Mouse (Mus musculus) right cerebral cortex, postnatal 36 days (tissue): ENCODE measurements at regions not wholly inside any gene's neighbourhood (a gene's known extent, or its start where the extent isn't known, plus 50 kb on each side); places are given as distances from the start of the nearest gene placed in this dataset.

Experiments
- DNase-seq, 2 experiments: peaks; one replicate each; pipeline ENCODE4 v3.0.0; 2022; ENCODE audit warnings: low spot score in 2 of 2, mixed read lengths in 1 of 2

DNA sequence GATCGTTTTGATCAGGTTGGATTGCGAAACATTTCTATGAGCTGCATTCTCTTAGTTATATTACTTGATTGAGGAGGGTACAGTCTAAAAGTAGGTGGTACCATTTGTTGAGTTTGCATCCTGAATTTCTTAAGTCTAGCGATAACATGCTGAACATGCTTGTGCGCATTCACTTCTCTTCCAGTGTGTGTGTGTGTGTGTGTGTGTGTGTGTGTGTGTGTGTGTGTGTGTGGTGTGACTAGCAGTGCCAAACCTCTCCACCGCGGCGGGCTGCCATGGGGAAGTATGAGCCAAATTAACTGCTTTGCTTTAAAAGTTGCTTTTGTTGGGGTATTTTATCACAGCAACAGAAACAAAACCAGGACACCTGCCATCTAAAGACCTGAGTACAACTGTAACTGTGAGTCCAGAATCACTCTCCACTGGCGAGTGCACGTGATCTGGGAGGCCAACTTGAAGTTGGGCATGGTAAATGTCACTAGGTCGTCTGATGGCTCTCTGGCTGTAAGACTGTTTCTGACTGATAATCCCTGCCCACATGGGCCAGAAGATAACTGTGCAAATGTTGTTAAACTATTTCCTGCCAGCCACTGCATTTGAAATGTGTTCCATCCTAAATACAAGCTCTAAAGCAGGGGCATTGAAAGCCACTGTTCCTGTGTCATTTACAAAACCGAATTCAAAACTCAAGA, 273.3 kb upstream of the Ppargc1a start:
- no peak for DNase-seq

GRCm38 (mm10) chr5:51839292-51839691, 271.8 kb upstream of the Ppargc1a start:
- no peak for DNase-seq

DNA sequence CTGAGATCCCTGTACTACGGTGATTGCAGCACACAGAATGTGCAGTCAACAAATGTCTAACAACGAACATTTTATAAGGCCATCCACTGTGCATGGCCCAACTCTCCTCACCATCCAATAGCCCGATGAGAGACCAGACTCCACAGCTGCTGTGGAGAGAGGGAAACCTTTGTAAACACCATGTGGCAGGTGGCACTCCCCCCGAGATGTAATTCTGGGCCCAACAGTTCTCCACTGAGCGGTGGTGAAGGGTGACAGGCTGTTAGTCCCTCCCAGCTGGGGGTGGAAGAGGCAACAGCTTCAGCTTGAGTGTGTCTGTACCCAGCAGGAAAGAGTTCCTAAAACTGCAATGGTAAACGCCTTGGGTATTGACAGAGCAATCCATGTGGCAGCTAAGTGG, 263.0 kb upstream of the Ppargc1a start:
- no peak for DNase-seq

- DNase-seq = no peak
These were observed 262.5 kb upstream of the Ppargc1a start for GRCm38 (mm10) chr5:51830015-51830414.

DNA sequence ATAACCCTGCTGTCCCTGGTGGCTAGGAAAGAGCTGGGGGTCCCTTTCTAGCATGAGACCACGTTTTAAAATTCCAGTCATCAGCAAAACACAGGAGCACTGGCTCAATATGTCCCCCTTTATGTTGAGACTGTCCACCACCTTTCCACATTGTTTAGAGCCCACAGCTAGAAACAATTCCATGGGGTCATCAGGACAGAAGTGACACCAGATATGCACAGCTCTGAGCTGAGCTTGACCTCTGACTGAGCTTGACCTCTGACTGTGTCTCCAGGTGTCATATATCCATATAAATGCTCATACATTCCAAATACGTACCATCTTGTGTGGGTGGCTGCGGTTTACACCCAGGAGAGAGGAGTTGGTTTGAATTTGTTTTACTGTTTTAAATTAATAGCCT, 262.1 kb upstream of the Ppargc1a start:
- no peak for DNase-seq

DNA sequence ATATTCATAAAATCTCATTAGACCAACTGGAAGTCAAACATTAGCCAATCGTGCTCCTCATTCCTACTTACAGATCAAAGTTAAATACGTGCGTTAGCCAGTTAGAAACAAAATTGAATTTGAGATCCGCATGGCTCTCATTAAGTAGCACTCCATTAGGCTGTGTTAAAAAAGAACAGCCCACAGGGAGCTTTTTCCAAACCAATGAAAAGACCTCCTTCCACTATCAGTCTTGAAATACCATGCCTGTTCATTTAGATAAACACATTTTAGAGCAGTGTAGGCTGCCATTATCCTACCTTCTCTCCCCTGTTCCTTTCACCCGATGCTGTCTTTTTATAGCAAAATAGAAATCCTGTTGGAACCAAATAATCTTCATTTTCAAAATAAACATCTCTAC, 261.5 kb upstream of the Ppargc1a start:
- DNase-seq = no peak

DNA sequence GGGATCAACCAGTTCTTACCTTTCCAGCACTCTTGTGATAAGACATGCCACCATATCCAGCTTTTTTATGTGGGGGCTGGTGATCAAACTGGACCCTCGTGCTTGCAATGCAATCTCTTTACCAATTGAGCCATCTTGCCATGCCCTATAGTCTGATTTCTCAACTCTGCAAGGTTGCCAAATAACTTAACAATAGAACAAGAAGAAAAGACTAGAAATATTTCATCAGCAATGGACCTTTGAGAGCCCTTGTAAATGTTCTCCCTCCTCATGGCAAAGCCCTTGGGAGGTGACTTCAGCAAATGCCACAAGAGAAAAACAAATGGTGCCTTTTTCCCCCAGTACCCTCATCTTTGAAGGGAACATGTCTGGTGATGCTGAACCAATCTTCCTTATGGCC, 258.7 kb upstream of the Ppargc1a start:
- DNase-seq = no peak

DNA sequence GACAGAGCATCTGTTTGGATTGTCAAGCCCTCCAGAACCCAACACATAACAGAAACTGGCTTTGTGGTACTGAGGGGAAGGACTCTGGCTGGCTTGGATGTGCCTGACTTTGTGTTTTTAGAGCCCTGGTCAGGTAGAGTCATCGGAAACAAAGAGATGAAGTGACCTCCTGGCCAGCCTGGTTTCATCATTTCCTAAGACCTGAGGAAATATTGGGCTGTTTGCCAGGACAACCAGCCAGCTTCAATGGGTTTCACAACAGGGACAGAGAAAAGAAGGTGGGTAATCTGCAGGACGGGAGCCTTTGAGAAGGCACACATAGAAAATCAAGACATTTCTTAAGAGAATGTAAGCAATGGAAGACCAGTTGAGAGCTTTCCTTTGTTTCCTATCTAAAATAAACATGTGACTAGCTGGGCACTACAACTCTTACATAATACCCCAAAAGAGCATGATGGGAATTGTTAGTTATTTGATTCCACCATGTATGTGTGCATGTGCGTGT, 258.1 kb upstream of the Ppargc1a start:
- DNase-seq = no peak

DNA sequence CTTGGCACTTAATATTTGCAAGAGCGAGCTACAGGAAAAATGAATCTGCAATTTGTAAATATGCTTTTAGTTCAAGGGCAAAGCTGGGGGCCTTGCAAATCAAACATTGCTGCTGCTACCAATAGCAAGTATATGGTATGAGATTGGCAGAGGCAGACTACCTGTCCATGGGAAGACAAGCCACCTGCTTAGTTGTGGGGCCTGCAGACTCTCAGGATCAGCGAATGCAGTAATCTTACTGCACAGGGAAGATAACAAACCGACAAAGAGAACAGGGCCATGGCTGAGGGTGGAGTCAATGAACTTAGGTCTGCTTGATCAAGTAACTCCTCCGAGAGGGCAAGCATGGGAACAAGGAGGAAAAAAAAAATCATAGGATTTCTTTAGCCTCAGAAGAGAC, 257.2 kb upstream of the Ppargc1a start:
- no peak for DNase-seq

DNA sequence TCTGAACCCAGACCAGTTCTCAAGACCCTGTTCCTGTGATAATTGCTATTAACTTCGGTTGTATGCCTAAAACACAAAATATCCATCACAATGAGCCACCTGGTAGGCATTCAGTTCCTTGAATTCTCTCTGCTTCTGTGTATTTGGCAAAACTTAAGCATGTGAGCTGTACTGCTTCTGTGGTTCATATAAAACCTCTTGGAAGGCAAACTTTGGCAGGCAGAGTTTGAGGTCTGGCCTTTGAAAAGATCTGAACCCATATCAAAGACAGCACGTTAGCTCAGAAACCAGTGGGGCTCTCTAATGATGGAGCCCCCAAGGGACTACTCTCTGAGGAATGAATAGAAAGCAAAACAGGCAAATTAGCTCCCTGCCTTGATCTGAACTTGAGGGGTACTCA, 256.1 kb upstream of the Ppargc1a start:
- DNase-seq = no peak

DNA sequence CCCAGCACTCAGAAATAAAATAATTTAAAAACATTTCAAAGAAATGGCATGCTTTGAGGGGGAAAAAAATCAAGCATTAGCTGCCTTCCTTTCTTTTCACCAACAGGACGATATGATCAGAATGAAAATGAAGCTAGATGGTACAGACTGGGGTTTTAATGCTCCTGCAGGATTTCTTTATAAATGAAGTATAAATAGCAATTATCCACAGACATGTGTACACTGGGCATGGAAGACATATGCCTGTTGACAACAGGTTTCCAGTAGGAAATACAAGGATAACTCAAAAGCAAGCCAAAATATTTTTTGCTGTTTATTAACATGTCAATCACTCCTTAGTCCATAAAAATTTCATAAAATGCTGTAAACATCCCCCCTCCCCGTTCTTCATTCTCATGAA, 248.7 kb upstream of the Ppargc1a start:
- DNase-seq = no peak

GRCm38 (mm10) chr5:51811728-51812127, 244.2 kb upstream of the Ppargc1a start:
- DNase-seq = no peak

- DNase-seq = no peak
These were observed 234.0 kb upstream of the Ppargc1a start for GRCm38 (mm10) chr5:51801486-51801885.

- DNase-seq = peak; percentile 30 to 39
These were observed 232.0 kb upstream of the Ppargc1a start for GRCm38 (mm10) chr5:51799371-51800035.

DNA sequence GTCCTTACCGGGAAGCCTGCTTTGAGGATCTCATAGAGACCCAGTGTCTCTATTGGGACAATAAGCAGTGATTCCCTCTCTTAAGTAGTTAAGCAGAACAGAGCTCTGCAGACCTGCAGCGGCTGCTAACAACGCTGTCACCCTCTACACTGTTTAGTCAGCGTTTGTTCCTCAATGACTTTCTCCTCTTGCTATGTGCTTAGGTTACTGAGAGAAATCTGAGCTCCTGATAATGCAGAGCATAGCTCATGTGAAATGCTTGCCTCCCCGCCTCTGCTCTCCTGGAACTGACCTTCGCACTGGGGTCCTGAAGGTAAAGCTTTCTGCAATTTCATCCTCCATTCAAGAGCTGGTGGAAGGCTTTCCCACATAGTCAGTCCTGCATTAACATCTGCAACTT, 226.6 kb upstream of the Ppargc1a start:
- no peak for DNase-seq

DNA sequence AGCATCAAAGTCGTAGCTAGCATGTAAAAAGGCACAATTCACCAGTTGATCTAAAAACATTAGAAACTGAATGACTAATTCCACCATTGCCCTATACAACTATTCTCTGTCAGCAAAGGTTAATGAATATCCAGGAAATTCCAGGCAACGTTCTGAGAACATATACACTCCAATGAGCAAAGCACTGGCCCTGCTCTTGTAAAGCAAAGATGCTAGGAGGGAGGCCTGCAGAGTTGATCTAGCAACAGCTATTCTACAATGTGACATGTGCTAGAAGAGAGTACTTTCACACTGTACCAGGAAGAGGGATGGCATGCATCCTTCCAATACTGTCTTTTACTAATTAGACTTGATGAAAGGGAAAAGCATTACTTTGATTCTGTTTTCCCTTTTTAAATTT, 225.4 kb upstream of the Ppargc1a start:
- DNase-seq = no peak

DNA sequence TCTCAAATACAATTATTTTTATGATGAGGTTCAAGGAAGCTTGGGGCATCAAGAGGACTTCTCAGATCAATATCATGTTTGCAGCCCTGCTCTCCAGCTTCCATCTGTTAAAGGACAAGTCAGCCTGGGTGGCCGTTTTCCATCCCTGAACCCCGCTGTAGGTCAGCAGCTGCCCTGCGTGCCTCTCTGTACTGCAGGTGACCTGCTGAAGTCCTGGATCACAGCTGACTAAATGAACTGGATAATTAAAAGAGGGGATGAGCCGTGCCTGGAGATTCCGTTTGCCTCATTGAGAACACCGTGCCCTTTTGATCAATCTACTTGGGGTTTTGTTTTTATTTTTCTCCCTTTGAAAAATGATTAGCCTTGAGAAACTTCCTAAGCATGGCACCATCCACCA, 221.2 kb upstream of the Ppargc1a start:
- no peak for DNase-seq

DNA sequence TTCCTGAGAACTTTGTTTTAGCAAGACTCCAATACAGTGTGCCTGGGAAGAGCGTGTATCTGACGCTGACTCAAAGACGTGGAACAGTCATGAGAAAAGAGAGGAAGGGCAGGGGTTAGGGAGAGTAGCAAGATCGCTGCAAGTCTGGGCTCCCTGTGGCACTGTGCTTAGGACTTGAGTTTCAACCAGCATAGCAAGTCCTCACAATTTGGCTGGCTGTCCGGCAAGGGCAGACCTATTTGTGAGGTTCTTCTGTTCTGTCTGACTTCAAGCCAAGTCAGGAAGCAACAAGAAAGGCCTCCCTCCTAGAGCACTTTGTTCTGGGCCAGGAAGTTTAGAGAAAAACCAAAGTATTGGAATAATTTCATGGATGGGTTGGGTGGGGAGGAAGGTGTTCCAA, 216.0 kb upstream of the Ppargc1a start:
- DNase-seq = peak in 1 of 2 experiments; percentile 28

DNA sequence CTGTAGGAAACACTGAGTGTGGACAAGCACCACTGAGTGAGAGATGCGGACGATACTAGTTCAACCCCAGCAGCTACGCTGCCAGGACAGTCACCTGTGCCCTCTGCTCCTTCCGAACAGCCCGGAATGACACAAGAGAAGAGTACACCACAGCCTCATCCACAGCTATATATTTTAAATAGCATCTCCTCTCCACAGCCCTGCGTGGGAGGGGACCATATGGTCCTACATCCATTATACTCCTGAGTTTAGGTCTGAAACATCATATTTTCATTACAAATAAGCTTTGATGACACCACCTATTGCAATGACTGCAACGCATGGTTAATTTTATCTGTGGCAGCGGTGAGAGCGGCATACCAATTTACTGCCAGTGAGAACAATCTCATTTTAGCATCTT, 215.6 kb upstream of the Ppargc1a start:
- DNase-seq = peak; percentile 37 to 56

- DNase-seq = no peak
These were observed 208.1 kb upstream of the Ppargc1a start for GRCm38 (mm10) chr5:51775502-51776145.

DNA sequence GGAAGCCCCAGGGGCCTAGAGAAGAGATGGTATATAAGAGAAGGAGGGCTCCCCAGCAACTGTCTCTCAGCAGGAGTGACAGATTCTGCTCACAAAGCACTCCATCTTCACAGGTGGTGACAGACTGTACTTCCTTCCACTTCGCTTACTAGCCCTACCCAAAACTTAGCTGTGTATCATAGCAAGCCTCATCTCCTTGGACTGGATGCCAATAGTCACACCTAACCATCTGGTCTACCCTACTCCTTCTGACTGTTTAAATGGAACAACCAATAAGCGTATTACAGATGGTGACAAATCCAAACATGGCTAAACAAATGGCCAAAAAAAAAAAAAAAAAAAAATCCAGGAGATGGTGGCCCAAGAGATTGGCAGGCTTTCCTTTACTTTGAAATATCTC, 204.1 kb upstream of the Ppargc1a start:
- no peak for DNase-seq

- DNase-seq = no peak
These were observed 198.6 kb upstream of the Ppargc1a start for GRCm38 (mm10) chr5:51766111-51766510.

DNA sequence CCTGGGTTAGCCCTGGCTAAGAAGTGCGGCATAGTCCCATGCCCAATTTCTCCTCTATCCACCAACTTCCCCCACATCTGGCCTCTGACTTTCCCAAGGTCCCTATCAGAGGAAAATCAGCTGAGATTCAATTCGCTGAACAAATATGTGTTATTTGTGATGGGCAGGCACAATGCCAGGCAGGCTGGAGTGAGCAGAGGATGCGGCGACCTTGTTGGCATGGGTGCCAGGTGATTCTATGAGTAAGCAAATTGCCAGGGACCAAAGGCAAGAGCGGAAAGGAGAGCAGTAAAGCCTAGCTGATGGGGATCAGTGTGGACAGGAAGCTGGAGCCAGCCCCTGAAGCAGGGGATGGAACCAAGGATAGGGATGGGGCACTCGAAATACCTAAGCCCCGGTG, 196.9 kb upstream of the Ppargc1a start:
- DNase-seq = no peak
